Mouse (Mus musculus) liver, embryonic 16.5 days (tissue): ENCODE measurements around the gene Olfr424. TPM values are rescaled to one million over a fixed set of nuclear protein-coding genes. Genes with fewer than 3 reads are reported as not detected.

Experiments used
- ATAC-seq: fragments of 200-750 bp; cut with Nextera tagmentation; 2 replicates; pipeline ENCODE4 v1.8.0; 2017; ENCODE audit warnings: low read depth, mild to moderate bottlenecking, moderate number of reproducible peaks, moderate library complexity
- H3K27ac ChIP-seq: fragments of 300-500 bp; sonication (generic); 2 replicates; pipeline ENCODE4 v1.5.1; 2014; ENCODE audit warnings: mild to moderate bottlenecking, low read length
- H3K27me3 ChIP-seq: fragments of 300-500 bp; sonication (generic); 2 replicates; pipeline ENCODE4 v1.6.1; 2014; ENCODE audit warnings: low read depth, low read length, mixed read lengths; ENCODE audit not compliant: control insufficient read depth, insufficient read depth
- H3K36me3 ChIP-seq: fragments of 300-500 bp; sonication (generic); 2 replicates; pipeline ENCODE4 v1.6.1; 2014; ENCODE audit warnings: mild to moderate bottlenecking; ENCODE audit not compliant: control insufficient read depth, insufficient read depth
- H3K4me1 ChIP-seq: fragments of 300-500 bp; sonication (generic); 2 replicates; pipeline ENCODE4 v1.6.1; 2014; ENCODE audit warnings: low read depth, low read length, mixed read lengths; ENCODE audit not compliant: control insufficient read depth
- H3K4me2 ChIP-seq: fragments of 300-500 bp; sonication (generic); 2 replicates; pipeline ENCODE4 v1.6.1; 2014; ENCODE audit warnings: low read depth, low read length, mixed read lengths
- H3K4me3 ChIP-seq: fragments of 300-500 bp; sonication (generic); 2 replicates; pipeline ENCODE4 v1.5.1; 2014; ENCODE audit warnings: low read depth, mild to moderate bottlenecking, low read length
- H3K9ac ChIP-seq: fragments of 300-500 bp; sonication (generic); 2 replicates; pipeline ENCODE4 v1.6.1; 2014; ENCODE audit warnings: low read depth, low read length
- H3K9me3 ChIP-seq: fragments of 300-500 bp; sonication (generic); replicated peaks from 2 replicates; pipeline ENCODE4 v1.6.1; 2016; ENCODE audit warnings: low read length; ENCODE audit not compliant: control insufficient read depth
- WGBS: fragments of 180-500 bp; shearing (Covaris S2); extraction: QIAGEN DNeasy Blood & Tissue Kit; methylation state at CpG from one replicate; pipeline ENCODE4 v1.1.7; 2014; ENCODE audit not compliant: insufficient replicate concordance; 5-methylcytosine and 5-hydroxymethylcytosine counted together
- polyA plus RNA-seq: library from polyadenylated mRNA; unstranded; fragments of >200 nt; fragmentation: Nextera tagmentation; extraction: Ambion mirVana; gene quantifications from 2 replicates; pipeline ENCODE4 v1.2.1, GENCODE M21; 2015

Gene Olfr424
- not detected in 2 replicates for polyA plus RNA-seq

DNA sequence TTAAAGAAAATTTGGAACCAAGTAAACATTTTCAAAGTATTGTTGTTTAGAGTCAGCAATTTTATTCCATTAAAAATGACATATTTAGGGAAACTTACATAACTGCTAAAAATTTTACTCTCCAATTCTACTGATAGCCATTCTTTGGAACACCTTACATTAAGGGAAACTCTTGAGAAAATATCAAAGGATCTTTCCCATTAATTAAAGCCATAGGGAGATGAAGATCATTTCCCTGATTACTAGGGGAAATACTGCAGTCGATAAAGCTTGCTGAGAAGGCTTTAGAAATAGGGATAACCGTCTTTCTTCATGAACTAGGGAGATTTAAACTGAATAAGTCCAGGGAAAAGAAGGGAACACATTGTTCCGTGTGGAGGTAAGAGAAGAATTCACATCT is at the start of gene Olfr424:
Olfr424 (plus strand) TSS at position 301 of the 400 bp plus-strand sequence.
- Histone ChIP-seq H3K9ac (no peak within 1 kb of the TSS), H3K4me1 (no peaks in the 10 kb centered on the region), H3K4me3 (no peak within 1 kb of the TSS), H3K4me2 (no peak within 1 kb of the TSS), H3K27me3 (no peaks in the 10 kb centered on the region), H3K27ac (no peak within 1 kb of the TSS), H3K9me3 (no peaks in the 10 kb centered on the region), H3K36me3 (no peaks in the 10 kb centered on the region)
- no peak for ATAC-seq
- WGBS = 64% methylated on average over 3 of the region's 3 CpGs

DNA sequence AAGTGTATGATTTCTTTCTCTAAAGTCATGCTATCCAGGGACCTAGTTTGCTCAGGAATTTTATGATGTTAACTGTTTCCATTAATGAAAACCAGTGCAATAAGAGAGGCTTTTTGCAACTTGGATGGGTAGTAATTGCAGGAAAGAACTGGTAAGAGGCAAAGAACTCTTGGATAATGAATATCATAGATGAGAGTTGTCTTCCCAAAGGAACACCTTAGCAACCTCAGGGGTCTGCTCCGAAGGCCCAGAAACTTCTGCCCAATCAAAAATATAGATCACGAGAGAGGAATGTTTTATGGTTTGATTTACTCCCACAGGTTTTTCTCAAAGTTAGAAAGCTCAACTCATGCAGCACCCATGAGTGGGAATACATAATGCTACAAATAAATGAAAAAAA is 47.3 kb upstream of the Olfr424 start, which contains the start of gene Olfr429:
Olfr429 (plus strand) TSS at position 301 of the 400 bp plus-strand sequence.
- no peaks in the 10 kb centered on the region for H3K36me3 ChIP-seq
- no peaks in the 10 kb centered on the region for H3K27me3 ChIP-seq
- H3K27ac ChIP-seq = no peak within 1 kb of the TSS
- H3K9ac ChIP-seq = no peak within 1 kb of the TSS
- no peak within 1 kb of the TSS for H3K4me3 ChIP-seq
- WGBS = 67% methylated on average over 2 of the region's 2 CpGs
- no peak for ATAC-seq
- H3K9me3 ChIP-seq = no peaks in the 10 kb centered on the region
- H3K4me1 ChIP-seq = no peaks in the 10 kb centered on the region
- H3K4me2 ChIP-seq = no peak within 1 kb of the TSS

DNA sequence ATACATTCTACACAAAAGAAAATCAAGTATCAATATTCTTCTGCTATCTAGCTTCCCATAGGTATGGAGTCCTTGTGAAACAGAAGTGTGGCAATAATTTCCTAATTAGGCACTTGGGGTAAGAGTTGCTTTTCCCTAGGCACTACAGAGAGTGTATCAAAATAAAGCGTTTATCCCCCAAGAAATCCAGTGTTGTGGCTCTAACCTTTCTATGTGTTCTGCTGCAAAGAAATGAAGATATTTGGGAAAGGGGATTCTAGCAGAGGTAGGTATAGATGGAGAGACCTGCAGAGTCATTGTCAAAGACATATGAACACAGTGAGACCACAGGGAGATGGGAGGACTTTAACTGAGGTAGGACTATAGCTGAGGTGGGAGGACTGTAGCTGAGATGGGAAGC is 34.7 kb upstream of the Olfr424 start, which contains the start of gene Olfr427:
Olfr427 (plus strand) TSS at position 301 of the 400 bp plus-strand sequence.
- no peak within 1 kb of the TSS for H3K27ac ChIP-seq
- WGBS = 67% methylated on average over 1 of the region's 1 CpGs
- no peaks in the 10 kb centered on the region for H3K27me3 ChIP-seq
- no peak for ATAC-seq
- H3K36me3 ChIP-seq = no peaks in the 10 kb centered on the region
- H3K9me3 ChIP-seq = no peaks in the 10 kb centered on the region
- H3K4me2 ChIP-seq = no peak within 1 kb of the TSS
- H3K4me3 ChIP-seq = no peak within 1 kb of the TSS
- no peak within 1 kb of the TSS for H3K9ac ChIP-seq
- H3K4me1 ChIP-seq = no peaks in the 10 kb centered on the region

DNA sequence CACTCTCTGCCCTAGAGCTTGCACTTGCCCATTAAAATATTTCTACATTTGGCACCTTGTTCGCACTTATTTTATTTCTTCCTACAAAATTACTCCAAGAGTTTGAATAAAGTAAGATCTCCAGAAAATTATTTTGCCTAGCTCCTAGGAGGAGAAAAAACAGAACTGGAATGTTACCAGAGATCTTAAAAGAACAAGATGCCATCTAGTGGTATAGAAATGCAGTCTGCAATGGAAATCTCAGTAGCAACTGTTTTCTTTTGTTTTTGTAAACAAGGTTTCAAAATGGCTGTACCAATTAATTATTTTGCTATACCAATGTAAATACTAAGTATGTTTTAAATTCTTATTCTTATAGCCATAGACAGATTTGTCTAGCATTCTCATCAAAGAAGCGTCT is 27.6 kb upstream of the Olfr424 start:
- Histone ChIP-seq H3K27ac (no peak overlapping the region), H3K4me2 (no peak overlapping the region), H3K4me3 (no peak overlapping the region), H3K9ac (no peak overlapping the region), H3K9me3 (no peaks in the 10 kb centered on the region), H3K4me1 (no peaks in the 10 kb centered on the region), H3K27me3 (no peaks in the 10 kb centered on the region), H3K36me3 (no peaks in the 10 kb centered on the region)
- 42% methylated on average over 2 of the region's 2 CpGs for WGBS
- no peak for ATAC-seq

DNA sequence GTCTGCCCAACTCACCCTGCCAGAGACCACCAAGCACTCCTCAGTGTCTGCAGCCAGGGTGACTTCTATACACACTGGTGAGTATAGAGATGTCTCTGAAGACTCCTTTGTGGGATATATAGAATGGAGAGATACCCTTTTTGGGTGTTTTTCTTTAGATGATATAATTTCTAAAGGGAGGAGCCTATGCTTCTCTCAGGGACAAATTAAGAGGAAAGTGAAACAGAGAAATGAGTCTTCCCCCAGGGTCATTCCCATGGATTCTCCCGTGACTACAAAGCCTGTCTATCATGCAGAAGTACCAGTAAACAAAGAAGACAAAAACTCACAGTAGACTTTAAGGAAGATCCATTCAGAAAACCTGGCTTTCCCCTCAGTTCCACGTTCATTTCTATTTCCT is 10.3 kb upstream of the Olfr424 start, which contains the start of gene Olfr231:
Olfr231 (minus strand) TSS at position 101 of the 400 bp plus-strand sequence.
- H3K27me3 ChIP-seq = no peaks in the 10 kb centered on the region
- 40% methylated on average over 2 of the region's 2 CpGs for WGBS
- no peak within 1 kb of the TSS for H3K27ac ChIP-seq
- H3K4me1 ChIP-seq = no peaks in the 10 kb centered on the region
- no peak within 1 kb of the TSS for H3K4me2 ChIP-seq
- no peak within 1 kb of the TSS for H3K9ac ChIP-seq
- no peak within 1 kb of the TSS for H3K4me3 ChIP-seq
- H3K9me3 ChIP-seq = no peaks in the 10 kb centered on the region
- no peak for ATAC-seq
- H3K36me3 ChIP-seq = no peaks in the 10 kb centered on the region

DNA sequence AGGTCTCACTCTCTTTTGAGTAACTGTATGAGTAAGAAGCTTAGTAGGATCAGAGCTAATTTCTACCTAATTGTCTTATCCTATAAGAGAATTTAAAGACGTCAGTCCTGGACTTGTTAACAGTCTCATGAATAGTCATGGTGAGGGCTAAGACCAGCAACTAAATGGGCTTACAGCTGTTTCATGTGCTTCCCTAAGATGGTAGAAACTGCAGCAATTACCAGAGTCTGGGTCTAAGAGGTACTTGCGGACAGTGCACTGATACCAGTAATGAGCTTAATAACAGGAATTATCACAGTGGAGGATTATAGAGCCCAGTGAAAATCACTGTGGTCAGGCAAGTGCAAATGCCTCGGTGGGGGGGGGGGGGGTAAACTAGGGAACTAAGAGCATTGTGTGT is 682 bp downstream of the Olfr424 start:
- no peak for ATAC-seq
- H3K27me3 ChIP-seq = no peaks in the 10 kb centered on the region
- no peaks in the 10 kb centered on the region for H3K4me1 ChIP-seq
- WGBS = 64% methylated on average over 3 of the region's 3 CpGs
- no peak overlapping the region for H3K27ac ChIP-seq
- H3K4me3 ChIP-seq = no peak overlapping the region
- H3K9ac ChIP-seq = no peak overlapping the region
- no peaks in the 10 kb centered on the region for H3K9me3 ChIP-seq
- H3K36me3 ChIP-seq = no peaks in the 10 kb centered on the region
- no peak overlapping the region for H3K4me2 ChIP-seq

DNA sequence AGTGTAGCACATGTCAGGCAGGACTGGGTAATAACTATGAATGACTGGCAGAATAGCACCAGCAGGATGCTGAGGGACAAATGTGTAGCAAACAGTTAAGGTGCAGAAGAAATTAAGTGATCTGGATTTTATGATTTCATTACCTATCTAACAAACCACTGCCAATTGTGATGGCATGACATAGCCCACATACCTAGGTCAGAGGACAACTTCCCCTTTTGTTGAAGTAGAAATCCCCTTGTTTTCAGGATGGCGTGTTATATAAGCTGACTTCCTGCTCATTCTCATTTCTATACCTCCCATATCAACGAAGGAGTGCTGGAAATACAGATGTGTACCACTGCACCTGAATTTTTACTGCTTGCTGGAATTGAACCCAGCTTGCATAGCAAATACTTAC is 10.1 kb downstream of the Olfr424 start:
- WGBS = 21% methylated on average over 2 of the region's 2 CpGs

DNA sequence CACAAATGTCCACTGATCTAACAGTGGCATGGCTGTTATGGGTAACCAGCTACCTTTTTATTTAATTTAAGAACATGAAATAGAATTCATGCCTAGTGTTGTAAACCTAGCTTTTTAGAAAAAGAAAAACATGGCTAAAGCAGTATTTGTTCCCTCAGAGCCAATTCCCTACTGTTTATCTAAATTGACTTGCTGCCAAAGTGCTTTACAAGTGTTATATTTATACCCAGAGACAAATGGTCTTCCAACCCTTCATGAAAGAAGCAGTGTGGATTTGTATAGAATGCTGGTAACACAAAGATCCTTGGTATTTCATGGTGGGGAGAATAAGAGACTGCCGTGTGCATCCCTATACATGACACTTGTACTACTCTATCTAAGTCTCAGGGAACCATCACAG is 15.4 kb downstream of the Olfr424 start:
- Histone ChIP-seq H3K4me3 (no peak overlapping the region), H3K4me2 (no peak overlapping the region), H3K4me1 (no peaks in the 10 kb centered on the region), H3K27me3 (no peaks in the 10 kb centered on the region), H3K36me3 (no peaks in the 10 kb centered on the region), H3K9me3 (no peaks in the 10 kb centered on the region), H3K9ac (no peak overlapping the region), H3K27ac (no peak overlapping the region)
- 80% methylated on average over 1 of the region's 1 CpGs for WGBS
- ATAC-seq = no peak

More for the DNA sequence above, 10.1 kb downstream of the Olfr424 start:
- no peak for ATAC-seq
- Histone ChIP-seq H3K27ac (no peak overlapping the region), H3K4me3 (no peak overlapping the region), H3K27me3 (no peaks in the 10 kb centered on the region), H3K4me1 (no peaks in the 10 kb centered on the region), H3K9me3 (no peaks in the 10 kb centered on the region), H3K4me2 (no peak overlapping the region), H3K36me3 (no peaks in the 10 kb centered on the region), H3K9ac (no peak overlapping the region)

DNA sequence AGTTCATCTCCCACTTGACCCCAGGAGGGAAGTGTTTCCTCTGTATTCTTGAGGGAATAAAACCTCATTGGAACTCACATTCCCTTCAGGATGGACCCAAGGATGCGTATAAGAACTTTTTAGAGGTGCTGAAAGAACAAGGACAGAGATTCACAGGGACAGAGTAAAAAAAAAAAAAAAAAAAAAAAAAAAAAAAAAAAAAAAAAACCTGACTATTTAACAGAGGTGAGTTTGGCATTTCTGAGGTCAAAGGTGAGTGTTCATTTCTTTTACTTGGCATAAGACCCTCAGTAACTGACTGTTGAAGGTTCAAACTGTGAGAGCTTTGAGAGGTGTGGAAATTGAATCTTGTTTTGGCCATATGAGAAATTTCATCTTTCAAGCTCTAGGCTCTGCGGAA is 18.0 kb downstream of the Olfr424 start:
- Histone ChIP-seq H3K36me3 (no peaks in the 10 kb centered on the region), H3K27ac (no peak overlapping the region), H3K27me3 (no peaks in the 10 kb centered on the region), H3K4me3 (no peak overlapping the region), H3K4me1 (no peaks in the 10 kb centered on the region), H3K4me2 (no peak overlapping the region), H3K9ac (no peak overlapping the region), H3K9me3 (no peaks in the 10 kb centered on the region)
- no peak for ATAC-seq
- 83% methylated on average over 2 of the region's 2 CpGs for WGBS
